Mouse (Mus musculus): ENCODE data around the gene Col4a4.

Col4a4 gene

DNA sequence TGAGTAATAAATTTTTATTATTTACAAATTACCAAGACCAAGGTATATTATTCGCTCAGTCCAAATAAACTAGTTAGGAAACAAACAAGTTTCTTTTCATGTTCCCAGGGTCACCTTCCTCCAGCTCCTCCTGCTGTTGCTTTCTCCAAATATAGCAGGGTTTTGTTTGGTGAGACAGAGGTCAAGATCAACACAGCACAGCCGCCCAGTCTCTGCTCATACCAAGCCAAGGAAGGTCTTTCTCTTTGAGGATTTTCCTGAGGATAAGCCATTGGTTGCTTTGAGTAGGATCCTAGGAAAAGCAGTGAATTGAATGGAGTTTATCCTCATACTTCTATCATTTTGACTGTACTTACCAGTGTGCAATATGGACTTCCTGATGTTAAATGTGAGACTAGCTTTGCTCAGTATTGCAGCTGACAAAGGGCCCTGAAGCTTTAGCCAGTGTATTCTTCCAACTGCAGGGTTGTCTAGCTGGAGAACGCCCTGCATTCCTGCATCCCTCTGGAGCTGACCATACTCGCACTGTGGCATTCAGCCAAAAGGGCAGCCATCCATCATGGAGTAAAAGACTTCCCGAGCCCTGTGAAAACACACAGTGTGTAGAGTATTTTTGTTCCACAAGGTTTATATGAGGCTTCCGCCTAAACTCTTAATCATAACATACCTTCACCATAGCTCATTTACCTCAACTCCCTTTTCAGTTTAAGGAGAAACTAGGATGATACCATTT lies 10.4 kb upstream of the Col4a4 start:
- in situ Hi-C loops (cut with MboI; ENCODE audit: low pct_unique_long_range_greater_than_20kb in 1 of 2, low sequenced_read_pairs in 2 of 2, unreplicated experiment in 1 of 2), result no loop called here

- in situ Hi-C loops (cut with MboI; ENCODE audit: low pct_unique_long_range_greater_than_20kb in 1 of 2, low sequenced_read_pairs in 2 of 2, unreplicated experiment in 1 of 2), result no loop called here
Observed at GRCm38 (mm10) chr1:82590266-82590665, 3.6 kb upstream of the Col4a4 start.

- in situ Hi-C loops (cut with MboI; ENCODE audit: low pct_unique_long_range_greater_than_20kb in 1 of 2, low sequenced_read_pairs in 2 of 2, unreplicated experiment in 1 of 2), result no loop called here
Observed at GRCm38 (mm10) chr1:82585981-82586380, 668 bp downstream of the Col4a4 start.

- in situ Hi-C loops (cut with MboI; ENCODE audit: low pct_unique_long_range_greater_than_20kb in 1 of 2, low sequenced_read_pairs in 2 of 2, unreplicated experiment in 1 of 2), result loop anchor here in 1 of 2 experiments (10.0 kb wide), 1 partner anchor 56 kb away; no protein-coding TSS in a partner anchor
Observed at GRCm38 (mm10) chr1:82578320-82578719, 8.3 kb downstream of the Col4a4 start.

- in situ Hi-C loops (cut with MboI; ENCODE audit: low pct_unique_long_range_greater_than_20kb in 1 of 2, low sequenced_read_pairs in 2 of 2, unreplicated experiment in 1 of 2), result loop anchor here in 1 of 2 experiments (10.0 kb wide), 1 partner anchor 57 kb away; no protein-coding TSS in a partner anchor
Observed at GRCm38 (mm10) chr1:82577915-82578314, 8.7 kb downstream of the Col4a4 start.

GRCm38 (mm10) chr1:82577339-82577738 lies 9.3 kb downstream of the Col4a4 start:
- in situ Hi-C loops (cut with MboI; ENCODE audit: low pct_unique_long_range_greater_than_20kb in 1 of 2, low sequenced_read_pairs in 2 of 2, unreplicated experiment in 1 of 2), result loop anchor here in 1 of 2 experiments (10.0 kb wide), 1 partner anchor 57 kb away; no protein-coding TSS in a partner anchor

DNA sequence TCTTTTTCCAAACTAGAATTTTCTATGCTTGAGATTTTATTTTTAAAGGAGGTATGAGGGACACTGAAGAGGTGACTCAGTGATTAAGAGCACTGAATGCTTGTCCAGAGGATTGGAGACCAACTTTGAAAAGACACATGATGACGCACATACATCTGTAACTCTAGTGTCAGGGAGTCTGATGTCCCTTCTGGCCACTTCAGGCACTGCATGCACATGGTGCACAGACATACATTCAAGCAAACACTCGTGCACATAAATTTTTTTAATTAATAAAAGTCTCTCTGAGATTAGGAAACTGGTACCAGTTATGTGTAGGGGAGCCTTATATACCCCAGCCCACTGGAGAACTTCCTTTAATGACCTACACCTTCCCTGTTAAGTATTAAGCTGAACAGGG lies 10.5 kb downstream of the Col4a4 start:
- in situ Hi-C loops (cut with MboI; ENCODE audit: low pct_unique_long_range_greater_than_20kb in 1 of 2, low sequenced_read_pairs in 2 of 2, unreplicated experiment in 1 of 2), result loop anchor here in 1 of 2 experiments (10.0 kb wide), 1 partner anchor 59 kb away; no protein-coding TSS in a partner anchor

DNA sequence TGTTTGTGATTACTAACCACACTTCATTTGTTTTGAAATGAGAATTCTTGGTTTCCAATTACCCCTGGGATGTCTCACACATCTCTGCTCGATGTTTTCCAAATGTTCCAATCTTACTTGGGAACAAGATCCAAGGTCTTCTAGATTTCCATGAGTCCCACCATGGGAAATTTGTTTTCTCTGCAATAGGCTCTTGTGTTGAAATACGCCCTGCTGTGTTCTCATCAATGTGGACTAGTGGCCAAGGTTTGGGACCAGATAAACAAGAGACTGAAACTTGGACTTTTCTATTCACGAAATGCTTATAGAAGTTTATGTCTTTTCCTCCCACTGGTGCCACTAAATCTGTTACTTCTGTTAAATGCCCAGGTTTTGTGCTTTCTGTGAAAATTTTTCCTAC lies 11.0 kb downstream of the Col4a4 start:
- in situ Hi-C loops (cut with MboI; ENCODE audit: low pct_unique_long_range_greater_than_20kb in 1 of 2, low sequenced_read_pairs in 2 of 2, unreplicated experiment in 1 of 2), result loop anchor here in 1 of 2 experiments (10.0 kb wide), 1 partner anchor 59 kb away; no protein-coding TSS in a partner anchor

- in situ Hi-C loops (cut with MboI; ENCODE audit: low pct_unique_long_range_greater_than_20kb in 1 of 2, low sequenced_read_pairs in 2 of 2, unreplicated experiment in 1 of 2), result loop anchor here in 1 of 2 experiments (10.0 kb wide), 1 partner anchor 63 kb away; no protein-coding TSS in a partner anchor
Observed at GRCm38 (mm10) chr1:82571758-82572157, 14.9 kb downstream of the Col4a4 start.

- in situ Hi-C loops (cut with MboI; ENCODE audit: low pct_unique_long_range_greater_than_20kb in 1 of 2, low sequenced_read_pairs in 2 of 2, unreplicated experiment in 1 of 2), result no loop called here
Observed at GRCm38 (mm10) chr1:82569405-82569804, 17.2 kb downstream of the Col4a4 start.

DNA sequence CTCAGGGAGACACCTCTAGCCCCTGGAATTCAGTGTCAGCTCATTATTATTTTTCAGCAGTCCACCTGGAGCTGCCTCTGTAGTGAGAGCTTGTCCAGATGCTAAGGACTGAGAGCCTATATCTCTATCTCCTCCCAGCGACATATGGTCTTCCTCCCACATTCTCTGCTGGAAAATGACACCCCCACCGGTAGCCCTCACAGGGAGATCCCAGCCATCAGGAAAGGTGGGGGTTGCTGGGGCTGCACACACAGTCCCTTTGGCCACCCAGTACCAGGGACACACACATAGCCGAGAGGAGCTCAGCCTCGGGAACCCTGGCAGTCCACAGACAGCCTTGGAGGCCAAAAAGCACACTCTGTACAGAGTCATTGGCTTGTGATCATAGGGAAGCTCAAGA lies 26.4 kb downstream of the Col4a4 start:
- in situ Hi-C loops (cut with MboI; ENCODE audit: low pct_unique_long_range_greater_than_20kb in 1 of 2, low sequenced_read_pairs in 2 of 2, unreplicated experiment in 1 of 2), result no loop called here

- in situ Hi-C loops (cut with MboI; ENCODE audit: low pct_unique_long_range_greater_than_20kb in 1 of 2, low sequenced_read_pairs in 2 of 2, unreplicated experiment in 1 of 2), result no loop called here
Observed at GRCm38 (mm10) chr1:82554889-82555288, 31.8 kb downstream of the Col4a4 start.

DNA sequence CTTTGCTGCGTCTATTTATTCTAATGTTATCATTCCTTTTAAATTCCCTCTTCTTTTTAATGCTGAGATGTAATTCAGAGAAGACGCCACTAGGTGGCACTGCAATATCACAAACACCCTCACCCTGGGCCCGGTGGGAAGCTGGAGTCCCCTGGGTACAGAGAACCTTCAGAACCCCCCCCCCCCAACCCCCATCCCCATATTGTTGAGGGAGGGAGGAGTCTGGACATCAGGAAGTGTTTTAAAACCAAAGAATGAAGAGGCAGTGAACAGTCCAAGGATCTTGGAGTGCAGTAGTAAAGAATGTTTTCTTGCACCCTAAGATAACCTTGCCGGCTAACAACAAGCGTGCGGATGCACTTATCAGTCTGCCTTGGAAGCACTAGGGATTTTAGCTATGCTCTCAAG lies 32.2 kb downstream of the Col4a4 start:
- in situ Hi-C loops (cut with MboI; ENCODE audit: low pct_unique_long_range_greater_than_20kb in 1 of 2, low sequenced_read_pairs in 2 of 2, unreplicated experiment in 1 of 2), result no loop called here

DNA sequence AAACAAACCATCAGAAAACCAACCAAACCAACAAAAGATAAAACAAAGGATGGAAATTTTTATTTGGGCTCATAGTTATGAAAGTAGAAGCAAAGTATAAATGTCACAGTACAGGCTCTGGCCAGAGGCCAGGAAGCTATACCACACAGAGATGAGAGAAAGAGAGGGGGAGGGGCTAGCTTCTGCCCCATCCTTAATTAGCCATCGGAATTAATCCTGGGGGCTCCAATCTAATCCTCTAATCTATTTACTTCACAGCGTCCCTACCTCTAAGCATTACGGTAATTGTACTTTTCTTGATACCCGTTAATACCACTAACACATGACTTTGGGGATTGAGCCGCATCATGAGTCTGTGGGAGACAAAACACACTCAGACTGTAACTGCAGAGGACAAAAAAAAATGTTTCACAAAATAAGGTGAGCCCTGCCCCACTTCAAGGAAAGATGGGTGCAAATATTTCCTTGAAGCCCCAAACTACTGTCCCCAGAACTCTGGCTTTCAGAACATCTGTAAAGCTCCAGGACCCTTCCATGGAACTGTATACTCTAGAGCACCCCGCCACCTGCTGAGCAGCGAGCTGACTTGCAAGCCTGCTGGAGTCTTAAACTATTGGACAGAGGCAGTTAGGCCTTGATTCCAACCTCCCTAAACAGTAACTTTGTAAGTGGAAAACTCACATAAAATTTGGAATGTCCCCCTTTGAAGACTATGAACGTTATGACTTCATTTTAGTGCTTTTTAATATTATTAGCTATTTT lies 41.3 kb downstream of the Col4a4 start:
- in situ Hi-C loops (cut with MboI; ENCODE audit: low pct_unique_long_range_greater_than_20kb in 1 of 2, low sequenced_read_pairs in 2 of 2, unreplicated experiment in 1 of 2), result no loop called here

DNA sequence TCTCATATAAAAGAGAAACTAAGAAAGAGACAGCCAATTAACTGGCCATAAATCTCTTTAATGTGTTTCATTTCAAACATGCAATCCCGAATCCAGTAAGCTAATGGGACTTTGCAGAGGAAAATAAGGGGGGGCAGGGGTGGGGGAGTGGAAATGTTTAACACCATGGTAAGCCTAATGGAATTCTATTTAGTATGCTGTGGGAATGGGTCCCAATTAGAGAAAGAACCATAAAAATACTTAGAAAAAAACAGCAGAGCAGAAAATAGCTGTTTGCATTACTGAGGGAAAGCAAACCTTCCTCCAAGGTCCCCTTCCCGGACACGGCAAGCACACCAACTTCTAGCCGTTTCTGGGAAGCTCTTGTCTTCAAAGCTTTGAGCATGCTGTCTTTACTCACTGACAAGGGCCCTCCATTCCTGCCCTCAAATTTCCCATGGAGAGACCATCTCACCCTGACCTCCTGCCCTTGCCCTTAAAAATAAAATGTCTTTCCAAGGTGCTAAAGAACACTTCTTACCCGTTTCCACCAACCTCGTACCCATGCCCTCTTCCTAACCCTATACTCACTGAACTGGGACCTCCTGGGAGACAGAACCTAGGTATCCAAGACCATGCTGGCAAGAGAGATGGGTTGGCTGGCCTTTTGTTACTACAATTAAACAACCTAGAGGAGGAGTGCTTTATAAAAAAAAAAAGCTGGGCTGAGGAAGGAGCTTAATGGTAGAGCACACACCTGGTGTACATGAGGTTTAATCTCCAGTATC lies 42.0 kb downstream of the Col4a4 start:
- in situ Hi-C loops (cut with MboI; ENCODE audit: low pct_unique_long_range_greater_than_20kb in 1 of 2, low sequenced_read_pairs in 2 of 2, unreplicated experiment in 1 of 2), result no loop called here

GRCm38 (mm10) chr1:82543934-82544333 lies 42.7 kb downstream of the Col4a4 start:
- in situ Hi-C loops (cut with MboI; ENCODE audit: low pct_unique_long_range_greater_than_20kb in 1 of 2, low sequenced_read_pairs in 2 of 2, unreplicated experiment in 1 of 2), result no loop called here

GRCm38 (mm10) chr1:82540056-82540455 lies 46.6 kb downstream of the Col4a4 start:
- in situ Hi-C loops (cut with MboI; ENCODE audit: low pct_unique_long_range_greater_than_20kb in 1 of 2, low sequenced_read_pairs in 2 of 2, unreplicated experiment in 1 of 2), result no loop called here

DNA sequence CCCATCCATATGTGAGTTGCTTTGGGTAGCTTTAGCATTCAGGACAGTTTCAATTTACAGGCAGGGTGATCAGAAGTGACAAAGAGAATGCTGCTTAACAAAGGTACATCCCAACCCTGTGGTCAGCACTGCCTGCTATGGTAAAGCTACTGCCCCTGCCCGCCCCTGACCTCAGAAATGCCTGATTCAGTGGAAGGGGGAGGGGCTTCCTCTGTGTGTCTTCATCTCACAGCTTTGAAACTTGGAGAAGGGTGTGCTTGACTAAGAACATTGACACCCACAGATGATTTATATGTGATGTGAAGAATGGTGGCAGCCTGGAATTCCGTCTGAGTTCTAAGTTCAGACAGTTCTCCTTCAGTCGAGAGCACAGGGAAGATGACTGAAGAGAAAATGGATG lies 48.8 kb downstream of the Col4a4 start:
- in situ Hi-C loops (cut with MboI; ENCODE audit: low pct_unique_long_range_greater_than_20kb in 1 of 2, low sequenced_read_pairs in 2 of 2, unreplicated experiment in 1 of 2), result no loop called here
